Mouse (Mus musculus) limb, embryonic 10.5 days (tissue): ENCODE results near the gene Olfr749. TPM values are rescaled to one million over a fixed set of nuclear protein-coding genes. Genes with fewer than 3 reads are reported as not detected.
"Not testable (repeated sequence)": the region's sequence is repeated elsewhere in the genome, so short reads cannot be mapped to it uniquely, and the experiment has no call there.

ENCODE experiments used
- DNase-seq: peaks from one replicate; pipeline ENCODE4 v3.0.0-alpha.2; 2017; ENCODE audit warnings: low spot score
- H3K27ac ChIP-seq: fragments of 300-500 bp; sonication (generic); 2 replicates; pipeline ENCODE4 v1.5.1; 2016; ENCODE audit warnings: mild to moderate bottlenecking
- H3K27me3 ChIP-seq: fragments of 300-500 bp; sonication (generic); 2 replicates; pipeline ENCODE4 v1.6.1; 2016; ENCODE audit warnings: low read depth, mild to moderate bottlenecking; ENCODE audit not compliant: poor library complexity, severe bottlenecking
- H3K36me3 ChIP-seq: fragments of 300-500 bp; sonication (generic); 2 replicates; pipeline ENCODE4 v1.6.1; 2016; ENCODE audit warnings: mild to moderate bottlenecking, moderate library complexity
- H3K4me1 ChIP-seq: fragments of 300-500 bp; sonication (generic); 2 replicates; pipeline ENCODE4 v1.6.1; 2016
- H3K4me3 ChIP-seq: fragments of 300-500 bp; sonication (generic); 2 replicates; pipeline ENCODE4 v1.5.1; 2016; ENCODE audit warnings: mild to moderate bottlenecking, moderate library complexity
- H3K9me3 ChIP-seq: fragments of 300-500 bp; sonication (generic); replicated peaks from 2 replicates; pipeline ENCODE4 v1.6.1; 2016; ENCODE audit warnings: mild to moderate bottlenecking
- WGBS: fragments of 180-500 bp; shearing (Covaris S2); methylation state at CpG from one replicate; pipeline ENCODE4 v1.1.7; 2016; 5-methylcytosine and 5-hydroxymethylcytosine counted together
- polyA plus RNA-seq: library from polyadenylated mRNA; unstranded; fragments of >200 nt; fragmentation: Nextera tagmentation; extraction: Ambion mirVana; gene quantifications from 2 replicates; pipeline ENCODE4 v1.2.1, GENCODE M21; 2016

Gene Olfr749
- not detected in 2 replicates for polyA plus RNA-seq

GRCm38 (mm10) chr14:50744994-50745393 lies at the start of gene Olfr749:
Olfr749 (minus strand) TSS chr14:50745094.
- Histone ChIP-seq H3K27me3 (no peaks in the 10 kb centered on the region), H3K36me3 (no peaks in the 10 kb centered on the region), H3K4me1 (no peaks in the 10 kb centered on the region), H3K4me3 (no peak within 1 kb of the TSS), H3K27ac (no peak within 1 kb of the TSS), H3K9me3 (no peaks in the 10 kb centered on the region)
- no peak for DNase-seq

- WGBS, result 17% methylated on average over 2 of the region's 2 CpGs
- Histone ChIP-seq H3K9me3 (no peaks in the 10 kb centered on the region), H3K4me1 (peaks cover 6% of the 10 kb centered on the region; the same call in 1 of the 2 replicates), H3K36me3 (no peaks in the 10 kb centered on the region), H3K27ac (no peak overlapping the region), H3K4me3 (no peak overlapping the region), H3K27me3 (no peaks in the 10 kb centered on the region)
- no peak for DNase-seq
Measured at GRCm38 (mm10) chr14:50788157-50788556, 43.3 kb upstream of the Olfr749 start.

DNA sequence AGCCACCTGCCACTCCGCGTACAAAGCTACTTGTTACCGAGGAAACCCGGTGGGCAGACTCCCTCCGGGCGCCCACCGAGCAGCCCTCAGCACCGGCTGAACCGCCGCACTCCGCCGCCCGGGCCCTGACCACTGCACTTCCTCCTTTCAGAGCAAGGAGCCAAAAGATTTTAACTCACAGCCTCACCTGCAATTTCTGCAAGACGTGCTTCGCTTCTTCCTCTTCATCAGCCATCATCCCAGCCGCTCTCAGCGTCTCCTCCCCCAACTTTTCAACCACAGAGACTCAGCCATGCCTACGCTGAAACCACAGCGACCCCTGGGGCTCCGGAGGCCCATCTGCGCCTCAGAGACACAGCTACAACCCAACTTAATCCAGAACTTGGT lies 40.4 kb upstream of the Olfr749 start, which contains the start of gene Ttc5:
TSS of gene Ttc5 (minus strand) at position 269 of the 387 bp plus-strand sequence.
- 1% methylated on average over 21 of the region's 21 CpGs for WGBS
- DNase-seq, result peak; percentile 98
- H3K9me3 ChIP-seq, result no peaks in the 10 kb centered on the region
- H3K4me1 ChIP-seq, result peaks cover 6% of the 10 kb centered on the region; the same call in 1 of the 2 replicates
- peak within 1 kb of the TSS; percentile 91 for H3K27ac ChIP-seq
- peaks cover 22% of the 10 kb centered on the region for H3K36me3 ChIP-seq
- no peaks in the 10 kb centered on the region for H3K27me3 ChIP-seq
- peak within 1 kb of the TSS; percentile 83 for H3K4me3 ChIP-seq

- DNase-seq, result no peak
- 33% methylated on average over 16 of the region's 16 CpGs for WGBS
- Histone ChIP-seq H3K4me1 (peaks cover 6% of the 10 kb centered on the region; the same call in 1 of the 2 replicates), H3K27me3 (no peaks in the 10 kb centered on the region), H3K9me3 (no peaks in the 10 kb centered on the region), H3K27ac (peak overlapping the region; percentile 91), H3K36me3 (peaks cover 27% of the 10 kb centered on the region), H3K4me3 (peak overlapping the region; percentile 83)
Measured at GRCm38 (mm10) chr14:50784391-50785250, 39.7 kb upstream of the Olfr749 start.

GRCm38 (mm10) chr14:50782166-50782565 lies 37.3 kb upstream of the Olfr749 start:
- no peak for DNase-seq
- 90% methylated on average over 3 of the region's 3 CpGs for WGBS
- Histone ChIP-seq H3K27me3 (no peaks in the 10 kb centered on the region), H3K36me3 (peaks cover 41% of the 10 kb centered on the region), H3K4me1 (peaks cover 6% of the 10 kb centered on the region; the same call in 1 of the 2 replicates), H3K9me3 (no peaks in the 10 kb centered on the region), H3K4me3 (no peak overlapping the region), H3K27ac (no peak overlapping the region)

DNA sequence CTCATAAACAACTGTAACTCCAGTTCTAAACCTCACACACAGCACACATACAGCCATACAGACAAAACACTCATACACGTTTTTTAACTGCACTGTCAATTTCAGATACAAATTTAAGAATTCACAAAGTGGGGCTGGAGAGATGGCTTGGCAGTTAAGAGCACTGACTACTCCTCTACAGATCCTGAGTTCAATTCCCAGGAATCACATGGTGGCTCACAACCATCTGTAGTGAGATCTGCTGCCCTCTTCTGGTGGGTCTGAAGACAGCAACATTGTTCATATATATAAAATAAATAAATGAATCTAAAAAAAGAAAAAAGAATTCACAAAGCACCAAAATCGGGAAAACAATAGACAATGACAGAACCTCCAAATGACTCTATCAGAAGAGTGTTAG lies 26.4 kb upstream of the Olfr749 start:
- no peak overlapping the region for H3K27ac ChIP-seq

GRCm38 (mm10) chr14:50765736-50766135 lies 20.8 kb upstream of the Olfr749 start:
- H3K4me1 ChIP-seq, result no peaks in the 10 kb centered on the region
- no peaks in the 10 kb centered on the region for H3K27me3 ChIP-seq
- H3K36me3 ChIP-seq, result peaks cover 71% of the 10 kb centered on the region
- H3K27ac ChIP-seq, result no peak overlapping the region
- H3K9me3 ChIP-seq, result no peaks in the 10 kb centered on the region
- 97% methylated on average over 6 of the region's 6 CpGs for WGBS
- DNase-seq, result no peak
- H3K4me3 ChIP-seq, result no peak overlapping the region

More for the DNA sequence above, 26.4 kb upstream of the Olfr749 start:
- WGBS, result 90% methylated on average over 2 of the region's 2 CpGs
- no peak overlapping the region for H3K4me3 ChIP-seq
- H3K9me3 ChIP-seq, result no peaks in the 10 kb centered on the region
- H3K27me3 ChIP-seq, result no peaks in the 10 kb centered on the region
- DNase-seq, result no peak
- H3K36me3 ChIP-seq, result peaks cover 95% of the 10 kb centered on the region
- H3K4me1 ChIP-seq, result no peaks in the 10 kb centered on the region

DNA sequence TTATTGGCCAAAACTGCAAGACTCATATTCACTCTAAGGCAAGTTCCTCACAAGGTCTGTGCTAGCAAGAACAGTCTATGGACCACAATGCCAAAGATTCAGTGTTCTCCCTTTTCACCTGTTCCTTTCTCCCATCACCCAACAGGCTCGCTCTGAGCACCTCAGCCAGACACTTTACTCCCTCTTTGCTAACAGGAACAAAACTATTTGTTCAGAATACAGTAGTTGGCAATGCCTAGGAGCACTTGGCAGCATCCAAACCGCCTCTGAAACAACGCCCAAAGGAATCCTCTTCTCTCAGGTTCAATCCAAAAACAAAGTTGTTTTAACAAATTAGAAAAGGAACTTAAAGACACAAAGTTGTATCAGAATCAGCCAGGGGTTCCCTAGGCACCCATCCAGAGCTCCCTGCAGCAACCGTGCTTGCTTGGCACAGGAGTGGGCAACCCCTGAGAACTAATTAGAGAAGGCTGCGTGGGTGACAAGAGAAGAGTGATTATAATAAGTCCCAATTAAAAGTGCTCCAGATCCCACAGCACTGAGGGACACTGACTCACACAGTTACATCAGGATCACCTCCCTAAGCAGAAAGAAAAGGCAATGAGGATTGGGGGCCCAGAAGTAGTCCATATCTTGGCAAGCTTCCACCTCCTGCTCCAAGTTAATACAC lies 13.7 kb upstream of the Olfr749 start:
- Histone ChIP-seq H3K4me3 (no peak overlapping the region), H3K36me3 (peaks cover 5% of the 10 kb centered on the region; the same call in 1 of the 2 replicates), H3K9me3 (no peaks in the 10 kb centered on the region), H3K4me1 (no peaks in the 10 kb centered on the region), H3K27me3 (no peaks in the 10 kb centered on the region), H3K27ac (no peak overlapping the region)
- 82% methylated on average over 5 of the region's 5 CpGs for WGBS
- DNase-seq, result no peak

DNA sequence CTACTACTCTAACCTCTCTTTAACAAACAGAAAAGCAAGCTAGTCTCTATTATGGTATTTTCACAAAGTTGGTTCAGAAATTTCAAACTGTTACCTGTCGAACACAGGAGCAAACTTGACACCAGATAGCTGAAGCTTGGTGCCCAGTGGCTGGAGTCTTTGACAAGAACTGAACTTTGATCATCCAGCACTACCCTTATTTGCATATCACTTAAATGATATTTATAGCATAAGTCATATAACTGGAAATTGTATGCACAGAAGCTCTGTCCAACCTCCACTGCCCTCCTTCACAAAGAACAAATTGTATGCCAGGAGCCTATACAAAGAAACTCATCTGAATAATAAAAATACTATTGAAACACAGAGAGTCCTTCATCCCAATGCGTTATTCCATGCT lies 3.3 kb downstream of the Olfr749 start:
- no peaks in the 10 kb centered on the region for H3K4me1 ChIP-seq
- no peaks in the 10 kb centered on the region for H3K36me3 ChIP-seq
- WGBS, result 77% methylated on average over 2 of the region's 2 CpGs
- no peak overlapping the region for H3K4me3 ChIP-seq
- DNase-seq, result no peak
- no peak overlapping the region for H3K27ac ChIP-seq
- no peaks in the 10 kb centered on the region for H3K27me3 ChIP-seq
- H3K9me3 ChIP-seq, result no peaks in the 10 kb centered on the region

DNA sequence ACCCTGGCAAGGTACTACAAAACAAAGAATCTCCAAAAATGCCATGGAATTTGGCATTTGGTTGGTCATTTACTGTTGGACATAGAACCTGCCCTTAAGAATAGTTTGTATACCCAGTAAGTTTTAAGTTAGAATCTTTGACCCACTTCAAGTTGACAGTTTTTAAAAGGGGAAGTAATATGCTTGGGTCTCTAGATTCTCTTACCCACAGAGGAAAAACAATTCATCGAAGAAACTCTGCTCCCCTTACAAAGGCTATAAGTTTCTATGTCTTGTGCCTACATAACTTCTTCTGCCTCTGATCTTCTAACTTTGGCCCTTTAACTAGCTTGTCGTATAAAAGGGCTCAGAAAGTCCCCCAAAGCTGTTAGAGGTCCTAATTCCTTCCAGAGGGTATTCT lies 4.6 kb downstream of the Olfr749 start:
- no peak for DNase-seq
- H3K4me1 ChIP-seq, result no peaks in the 10 kb centered on the region
- no peaks in the 10 kb centered on the region for H3K9me3 ChIP-seq
- no peaks in the 10 kb centered on the region for H3K36me3 ChIP-seq
- no peak overlapping the region for H3K27ac ChIP-seq
- H3K27me3 ChIP-seq, result no peaks in the 10 kb centered on the region
- 74% methylated on average over 2 of the region's 2 CpGs for WGBS
- H3K4me3 ChIP-seq, result no peak overlapping the region

DNA sequence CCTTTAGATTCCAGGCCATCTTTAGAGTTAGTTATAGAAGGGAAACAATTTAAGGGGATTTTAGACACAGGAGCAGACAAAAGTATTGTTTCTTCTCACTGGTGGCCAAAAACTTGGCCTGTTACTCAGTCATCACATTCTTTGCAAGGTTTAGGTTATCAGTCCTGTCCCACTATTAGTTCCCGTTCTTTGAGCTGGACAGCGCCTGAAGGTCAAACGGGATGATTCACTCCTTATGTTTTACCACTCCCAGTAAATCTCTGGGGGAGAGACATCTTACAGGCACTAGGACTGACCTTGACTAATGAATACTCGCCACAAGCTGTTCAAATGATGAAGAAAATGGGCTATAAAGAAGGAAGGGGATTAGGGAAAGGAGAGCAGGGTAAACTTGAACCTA lies 22.5 kb downstream of the Olfr749 start:
- not testable (repeated sequence) for H3K9me3 ChIP-seq, H3K4me3 ChIP-seq, DNase-seq, H3K36me3 ChIP-seq, H3K4me1 ChIP-seq, H3K27me3 ChIP-seq, H3K27ac ChIP-seq
- WGBS, result 88% methylated on average over 3 of the region's 4 CpGs

- H3K27ac ChIP-seq, H3K36me3 ChIP-seq, H3K27me3 ChIP-seq, H3K4me3 ChIP-seq, DNase-seq, H3K4me1 ChIP-seq, H3K9me3 ChIP-seq: not testable (repeated sequence)
- 92% methylated on average over 15 of the region's 15 CpGs for WGBS
Measured at GRCm38 (mm10) chr14:50719875-50720274, 25.0 kb downstream of the Olfr749 start.

DNA sequence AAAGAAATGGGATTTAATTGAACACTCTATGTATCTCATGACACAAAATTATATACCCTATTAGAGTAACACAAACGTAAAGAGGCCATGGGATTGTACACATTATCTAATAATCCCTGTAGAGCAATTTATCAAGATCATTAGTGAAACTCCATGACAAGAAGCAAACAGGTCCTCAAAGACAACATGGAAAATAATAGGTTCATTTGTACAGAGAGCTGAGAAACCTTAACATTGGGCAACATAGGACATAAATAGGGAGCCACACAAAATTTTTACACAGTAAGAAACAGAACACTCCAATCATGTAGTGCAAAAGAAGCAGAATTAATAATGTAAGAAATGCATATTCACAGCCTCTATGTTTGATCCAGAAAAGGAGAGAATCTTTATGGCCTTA lies 37.8 kb downstream of the Olfr749 start, which contains the start of gene Olfr748:
TSS of gene Olfr748 (plus strand) at position 301 of the 400 bp plus-strand sequence.
- WGBS, result 76% methylated on average over 1 of the region's 1 CpGs
- Histone ChIP-seq H3K4me3 (no peak within 1 kb of the TSS), H3K27ac (no peak within 1 kb of the TSS), H3K27me3 (no peaks in the 10 kb centered on the region), H3K36me3 (no peaks in the 10 kb centered on the region), H3K9me3 (no peaks in the 10 kb centered on the region), H3K4me1 (no peaks in the 10 kb centered on the region)
- no peak for DNase-seq
